Mouse (Mus musculus) heart, embryonic 16.5 days (tissue): ENCODE data around the gene Egfr. TPM values are rescaled to one million over a fixed set of nuclear protein-coding genes. Genes with fewer than 3 reads are reported as not detected.

ENCODE experiments used
- ATAC-seq: fragments of 200-750 bp; cut with Nextera tagmentation; replicated peaks from 2 replicates; pipeline ENCODE4 v1.8.0; 2017; ENCODE audit warnings: moderate number of reproducible peaks; ENCODE audit not compliant: insufficient read depth, low FRiP score; ENCODE audit errors: extremely low read depth
- H3K27ac ChIP-seq: fragments of 300-500 bp; sonication (generic); 2 replicates; pipeline ENCODE4 v1.5.1; 2014; ENCODE audit warnings: mild to moderate bottlenecking, low read length, control low read depth, moderate library complexity
- H3K27me3 ChIP-seq: fragments of 300-500 bp; sonication (generic); 2 replicates; pipeline ENCODE4 v1.6.1; 2014; ENCODE audit warnings: low read length, mixed read lengths; ENCODE audit not compliant: control insufficient read depth, insufficient read depth
- H3K36me3 ChIP-seq: fragments of 300-500 bp; sonication (generic); 2 replicates; pipeline ENCODE4 v1.6.1; 2014; ENCODE audit not compliant: control insufficient read depth, insufficient read depth
- H3K4me1 ChIP-seq: fragments of 300-500 bp; sonication (generic); 2 replicates; pipeline ENCODE4 v1.6.1; 2014; ENCODE audit warnings: low read length, mixed read lengths; ENCODE audit not compliant: control insufficient read depth, insufficient read depth
- H3K4me2 ChIP-seq: fragments of 300-500 bp; sonication (generic); 2 replicates; pipeline ENCODE4 v1.6.1; 2014; ENCODE audit warnings: low read depth, mild to moderate bottlenecking, control low read depth, low read length
- H3K4me3 ChIP-seq: fragments of 300-500 bp; sonication (generic); 2 replicates; pipeline ENCODE4 v1.5.1; 2014; ENCODE audit warnings: mild to moderate bottlenecking, control low read depth, low read length
- H3K9ac ChIP-seq: fragments of 300-500 bp; sonication (generic); 2 replicates; pipeline ENCODE4 v1.6.1; 2014; ENCODE audit warnings: low read length, control low read depth
- H3K9me3 ChIP-seq: fragments of 300-500 bp; sonication (generic); replicated peaks from 2 replicates; pipeline ENCODE4 v1.6.1; 2016; ENCODE audit warnings: low read length; ENCODE audit not compliant: control insufficient read depth
- WGBS: fragments of 180-500 bp; shearing (Covaris S2); extraction: QIAGEN DNeasy Blood & Tissue Kit; methylation state at CpG from one replicate; pipeline ENCODE4 v1.1.7; 2014; 5-methylcytosine and 5-hydroxymethylcytosine counted together
- polyA plus RNA-seq: library from polyadenylated mRNA; unstranded; fragments of >200 nt; fragmentation: Nextera tagmentation; extraction: Ambion mirVana; gene quantifications from 2 replicates; pipeline ENCODE4 v1.2.1, GENCODE M21; 2015

Egfr gene
- polyA plus RNA-seq, 1 experiment from 2014 or later, result 5.3 TPM

GRCm38 (mm10) chr11:16888086-16888485 lies 136.1 kb downstream of the Egfr start:
- H3K36me3 ChIP-seq, result no peaks in the 10 kb centered on the region
- no peaks in the 10 kb centered on the region for H3K4me1 ChIP-seq
- H3K9me3 ChIP-seq, result no peaks in the 10 kb centered on the region
- H3K9ac ChIP-seq, result no peak overlapping the region
- ATAC-seq, result no peak
- no peak overlapping the region for H3K4me2 ChIP-seq
- H3K27ac ChIP-seq, result no peak overlapping the region
- H3K4me3 ChIP-seq, result no peak overlapping the region
- no peaks in the 10 kb centered on the region for H3K27me3 ChIP-seq

DNA sequence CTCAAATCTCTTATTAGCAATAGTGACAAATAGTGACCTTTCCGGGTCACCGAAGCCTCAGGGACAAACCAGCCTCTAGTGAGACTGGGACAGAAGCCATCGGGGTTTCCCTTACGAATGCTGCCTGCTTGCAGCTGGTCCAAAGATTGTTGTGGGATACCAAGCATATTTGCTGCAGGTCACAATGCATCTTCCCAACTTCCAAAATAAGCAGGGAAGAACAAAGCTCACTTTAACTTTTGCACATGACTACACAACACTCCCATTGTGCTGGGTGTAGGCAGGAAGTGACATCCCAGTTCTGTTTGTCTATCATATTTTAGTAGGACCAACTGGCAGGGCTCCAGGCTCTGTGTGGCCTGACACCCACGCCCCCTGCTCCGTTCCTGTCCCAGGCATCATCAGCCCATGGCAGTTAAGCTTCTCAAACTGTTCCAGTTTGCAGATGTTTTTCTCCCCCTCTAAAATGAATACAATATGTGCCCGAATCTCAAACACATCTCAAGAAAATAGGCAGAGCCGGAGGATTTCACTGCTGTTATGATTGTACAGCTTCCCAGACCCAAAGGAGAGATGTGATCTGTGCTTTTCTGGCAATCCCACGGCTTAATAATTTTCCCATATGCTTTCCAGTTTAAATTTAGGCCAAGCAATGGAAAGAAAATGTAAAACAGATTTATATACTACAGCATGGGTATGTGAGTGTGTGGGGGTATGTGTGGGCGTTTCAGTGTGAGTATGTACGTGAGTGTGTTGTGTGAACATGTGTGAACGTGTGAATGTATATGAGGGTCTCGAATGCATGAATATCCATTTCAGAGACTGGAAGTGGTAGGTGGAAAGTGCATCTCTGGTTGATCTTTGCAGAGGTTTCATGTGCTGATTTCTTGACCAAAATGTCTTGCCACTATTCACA lies 143.7 kb downstream of the Egfr start:
- Histone ChIP-seq H3K4me3 (no peak overlapping the region), H3K27ac (no peak overlapping the region), H3K9ac (no peak overlapping the region), H3K4me2 (no peak overlapping the region), H3K9me3 (no peaks in the 10 kb centered on the region), H3K36me3 (no peaks in the 10 kb centered on the region), H3K4me1 (no peaks in the 10 kb centered on the region), H3K27me3 (no peaks in the 10 kb centered on the region)
- ATAC-seq, result no peak
- WGBS, result 71% methylated on average over 13 of the region's 13 CpGs

- Histone ChIP-seq H3K27me3 (no peaks in the 10 kb centered on the region), H3K9ac (no peak overlapping the region), H3K4me3 (no peak overlapping the region), H3K9me3 (no peaks in the 10 kb centered on the region), H3K4me2 (no peak overlapping the region), H3K36me3 (no peaks in the 10 kb centered on the region), H3K27ac (no peak overlapping the region), H3K4me1 (no peaks in the 10 kb centered on the region)
- 81% methylated on average over 2 of the region's 2 CpGs for WGBS
- no peak for ATAC-seq
Observed at GRCm38 (mm10) chr11:16897681-16898080, 145.7 kb downstream of the Egfr start.

- WGBS, result 80% methylated on average over 1 of the region's 1 CpGs
- H3K4me2 ChIP-seq, result no peak overlapping the region
- H3K27ac ChIP-seq, result no peak overlapping the region
- peaks cover 4% of the 10 kb centered on the region; the same call in 1 of the 2 replicates for H3K4me1 ChIP-seq
- no peak overlapping the region for H3K4me3 ChIP-seq
- H3K36me3 ChIP-seq, result no peaks in the 10 kb centered on the region
- ATAC-seq, result no peak
- H3K27me3 ChIP-seq, result no peaks in the 10 kb centered on the region
- no peaks in the 10 kb centered on the region for H3K9me3 ChIP-seq
- no peak overlapping the region for H3K9ac ChIP-seq
Observed at GRCm38 (mm10) chr11:16900182-16900581, 148.2 kb downstream of the Egfr start.

- Histone ChIP-seq H3K4me2 (no peak overlapping the region), H3K36me3 (no peaks in the 10 kb centered on the region), H3K4me3 (no peak overlapping the region), H3K27ac (no peak overlapping the region), H3K4me1 (peaks cover 4% of the 10 kb centered on the region; the same call in 1 of the 2 replicates), H3K9ac (no peak overlapping the region), H3K27me3 (no peaks in the 10 kb centered on the region), H3K9me3 (no peaks in the 10 kb centered on the region)
- ATAC-seq, result no peak
- 65% methylated on average over 8 of the region's 8 CpGs for WGBS
Observed at GRCm38 (mm10) chr11:16900653-16901416, 148.8 kb downstream of the Egfr start.

- Histone ChIP-seq H3K36me3 (no peaks in the 10 kb centered on the region), H3K27ac (no peak overlapping the region), H3K9ac (no peak overlapping the region), H3K4me2 (no peak overlapping the region), H3K27me3 (no peaks in the 10 kb centered on the region), H3K4me3 (no peak overlapping the region), H3K4me1 (peaks cover 4% of the 10 kb centered on the region; the same call in 1 of the 2 replicates), H3K9me3 (no peaks in the 10 kb centered on the region)
- 68% methylated on average over 8 of the region's 8 CpGs for WGBS
- peak; percentile 52 for ATAC-seq
Observed at GRCm38 (mm10) chr11:16904302-16905011, 152.5 kb downstream of the Egfr start.

- no peak for ATAC-seq
- Histone ChIP-seq H3K9me3 (no peaks in the 10 kb centered on the region), H3K27ac (no peak overlapping the region), H3K4me1 (peaks cover 4% of the 10 kb centered on the region; the same call in 1 of the 2 replicates), H3K4me2 (no peak overlapping the region), H3K36me3 (no peaks in the 10 kb centered on the region), H3K4me3 (no peak overlapping the region), H3K27me3 (no peaks in the 10 kb centered on the region), H3K9ac (no peak overlapping the region)
- 45% methylated on average over 3 of the region's 3 CpGs for WGBS
Observed at GRCm38 (mm10) chr11:16905012-16905332, 153.0 kb downstream of the Egfr start.

GRCm38 (mm10) chr11:16906530-16906929 lies 154.5 kb downstream of the Egfr start:
- Histone ChIP-seq H3K4me2 (no peak overlapping the region), H3K4me3 (no peak overlapping the region), H3K4me1 (peaks cover 4% of the 10 kb centered on the region; the same call in 1 of the 2 replicates), H3K27ac (no peak overlapping the region), H3K27me3 (no peaks in the 10 kb centered on the region), H3K9ac (no peak overlapping the region), H3K36me3 (no peaks in the 10 kb centered on the region), H3K9me3 (no peaks in the 10 kb centered on the region)
- WGBS, result 83% methylated on average over 2 of the region's 2 CpGs
- ATAC-seq, result no peak
